Mouse (Mus musculus) heart, postnatal 25 days (tissue): Measurements from ENCODE around the gene Ermap. TPM values are rescaled to one million over a fixed set of nuclear protein-coding genes. Genes with fewer than 3 reads are reported as not detected.

Experiments
- DNase-seq: peaks from one replicate; pipeline ENCODE4 v3.0.0; 2022; ENCODE audit warnings: low spot score
- intact Hi-C: fragments of 180-260 bp; cut with DNase I; formaldehyde crosslinking; loops from one replicate; pipeline ENCODE4 v1.15.1; 2025
- microRNA-seq: library from miRNA; unstranded; fragments of <30 nt; microRNA quantifications from one replicate; pipeline ENCODE4 v1.2.0, GENCODE M21; 2022
- total RNA-seq, 2 experiments: library from RNA; stranded (reverse); gene quantifications; 2 replicates each; pipeline ENCODE4 v1.2.3; 2021

Gene Ermap
- total RNA-seq, 2 experiments from 2014 or later, result 0.05 to 0.25 TPM

- intact Hi-C loops, result no loop called here
- no peak for DNase-seq
These were observed 47.5 kb downstream of the Ermap start for GRCm38 (mm10) chr4:119142230-119142871.

GRCm38 (mm10) chr4:119141191-119141590, 48.6 kb downstream of the Ermap start:
- intact Hi-C loops, result loop anchor here (2.0 kb wide), 1 partner anchor 136 kb away; no protein-coding TSS in a partner anchor
- DNase-seq, result no peak

- no peak for DNase-seq
- intact Hi-C loops, result loop anchor here (2.0 kb wide), 1 partner anchor 135 kb away; no protein-coding TSS in a partner anchor
These were observed 49.7 kb downstream of the Ermap start for GRCm38 (mm10) chr4:119140126-119140525.

- intact Hi-C loops, result no loop called here
- DNase-seq, result no peak
These were observed 51.0 kb downstream of the Ermap start for GRCm38 (mm10) chr4:119138776-119139175.

GRCm38 (mm10) chr4:119138171-119138570, 51.6 kb downstream of the Ermap start:
- DNase-seq, result no peak
- intact Hi-C loops, result no loop called here

- no peak for DNase-seq
- intact Hi-C loops, result no loop called here
These were observed 52.5 kb downstream of the Ermap start for GRCm38 (mm10) chr4:119137313-119137712.

- no peak for DNase-seq
- intact Hi-C loops, result no loop called here
These were observed 56.0 kb downstream of the Ermap start for GRCm38 (mm10) chr4:119133860-119134259.

GRCm38 (mm10) chr4:119133306-119133705, 56.5 kb downstream of the Ermap start:
- no peak for DNase-seq
- intact Hi-C loops, result no loop called here

GRCm38 (mm10) chr4:119131189-119131910, 58.5 kb downstream of the Ermap start:
- DNase-seq, result no peak
- intact Hi-C loops, result no loop called here

GRCm38 (mm10) chr4:119129096-119129495, 60.7 kb downstream of the Ermap start:
- intact Hi-C loops, result no loop called here
- no peak for DNase-seq

GRCm38 (mm10) chr4:119128547-119128946, 61.3 kb downstream of the Ermap start:
- intact Hi-C loops, result no loop called here
- DNase-seq, result no peak

- intact Hi-C loops, result no loop called here
- no peak for DNase-seq
These were observed 62.6 kb downstream of the Ermap start for GRCm38 (mm10) chr4:119127229-119127628.

- intact Hi-C loops, result no loop called here
- no peak for DNase-seq
These were observed 64.1 kb downstream of the Ermap start for GRCm38 (mm10) chr4:119125577-119126270.

Small RNA genes lying within 50 kb of the gene (microRNA-seq; reads per million reads assigned to microRNA genes)
- not detected for gene Mir1957a

Other genes starting within 250 kb of the Ermap start
- under 1 TPM; 0.18 to 0.34 TPM for gene Lao1, start 228.4 kb downstream of the Ermap start, total RNA-seq
- 1 to 10 TPM; 7.3 to 8.0 TPM for gene Slc2a1, start 81.3 kb downstream of the Ermap start, total RNA-seq
- 10 to 100 TPM; 21.4 to 25.0 TPM for gene Zfp691, start 15.8 kb downstream of the Ermap start, total RNA-seq
- 10 to 100 TPM; 15.3 to 19.0 TPM for gene Svbp, start 5.3 kb upstream of the Ermap start, total RNA-seq
- gene Tmem269, start 28.2 kb upstream of the Ermap start, total RNA-seq, result not detected
- 10 to 100 TPM; 21.5 to 23.5 TPM for gene AU022252, start 42.7 kb upstream of the Ermap start, total RNA-seq
- gene P3h1, start 42.9 kb upstream of the Ermap start, total RNA-seq, result 10 to 100 TPM; 15.0 to 15.7 TPM
- gene Cldn19, start 65.4 kb upstream of the Ermap start, total RNA-seq, result under 1 TPM in 1 of 2 experiments, not detected in 1; 0.06 TPM
- gene Ybx1, start 104.6 kb upstream of the Ermap start, total RNA-seq, result 100 to 1,000 TPM; 786 to 800 TPM
- gene Ppih, start 130.5 kb upstream of the Ermap start, total RNA-seq, result 10 to 100 TPM; 10.3 to 11.1 TPM
- under 1 TPM in 1 of 2 experiments, not detected in 1; 0.34 TPM for gene Ccdc30, start 225.5 kb upstream of the Ermap start, total RNA-seq
- 1 to 10 TPM; 8.9 TPM for gene Ppcs, start 232.4 kb upstream of the Ermap start, total RNA-seq
- not detected for gene Zmynd12, start 232.8 kb upstream of the Ermap start, total RNA-seq